ENCODE assay signal across 10 mouse cellular contexts in the genomic region with DNA sequence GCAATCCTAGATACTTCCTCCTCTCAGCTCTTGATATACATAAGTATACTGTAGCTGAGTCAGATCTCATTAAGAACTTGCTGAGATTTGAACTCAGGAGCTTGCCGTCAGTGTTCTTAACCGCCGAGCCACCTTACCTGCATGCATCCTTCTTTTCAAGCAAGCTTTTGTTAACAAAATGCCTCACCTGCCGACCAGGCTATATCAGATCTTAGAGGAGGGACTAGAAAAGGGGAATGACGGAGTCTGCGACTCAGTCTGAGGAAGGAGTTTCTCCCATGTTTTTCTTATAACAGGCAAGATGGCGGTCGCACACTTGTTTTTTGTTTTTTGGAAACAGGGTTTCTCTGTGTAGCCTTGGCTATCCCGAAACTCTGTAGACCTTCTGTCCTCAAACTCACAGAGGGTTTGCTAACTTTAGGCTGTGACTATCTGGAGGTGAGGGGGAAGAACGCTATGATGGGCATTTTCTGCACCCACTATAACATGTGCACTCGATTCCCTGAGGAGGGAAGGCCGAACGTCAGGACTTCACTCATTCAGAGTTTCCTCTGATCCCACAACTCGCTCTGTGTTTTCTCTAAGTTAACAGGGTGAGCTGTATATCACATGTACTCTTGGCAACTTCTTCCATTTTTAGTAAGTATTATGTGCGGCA. TPM values are rescaled to one million over a fixed set of nuclear protein-coding genes. Genes with fewer than 3 reads are reported as not detected.
DNase-seq lines count a peak whose midpoint lies in the region; ATAC-seq and TF ChIP-seq lines count a peak whose summit lies in the region.
"Had no signal": no experiment of that assay in that cellular context is flagged by ENCODE, and none has a peak within 500 bp of the region (broad histone marks: within the 10 kb centered on the region; RNA-seq: fewer than 3 reads in every experiment).

No protein-coding gene starts in this region.

- no peak overlapping the region for H3K27ac ChIP-seq in hindbrain, embryonic 11.5 days (ENCODE audit: low read depth, low read length)
- H3K27ac ChIP-seq in hindbrain, embryonic 16.5 days (ENCODE audit: low read depth, low read length), result no peak overlapping the region
- no peak overlapping the region for H3K27ac ChIP-seq in embryonic facial prominence, embryonic 13.5 days
- H3K27ac ChIP-seq in liver, embryonic 15.5 days (replicated peaks), result no peak overlapping the region

- H3K27me3 ChIP-seq in hindbrain, embryonic 11.5 days (ENCODE audit: control insufficient read depth, insufficient read depth, low read length), result peaks cover 54% of the 10 kb centered on the region
- H3K27me3 ChIP-seq in hindbrain, embryonic 16.5 days (replicated peaks; ENCODE audit: control insufficient read depth, insufficient read depth, low read length), result peaks cover 75% of the 10 kb centered on the region
- peaks cover 9% of the 10 kb centered on the region for H3K27me3 ChIP-seq in G1E (ENCODE audit: insufficient read depth, low read length)
- H3K27me3 ChIP-seq in embryonic facial prominence, embryonic 13.5 days, result peaks cover 91% of the 10 kb centered on the region
- H3K27me3 ChIP-seq in liver, embryonic 15.5 days, result peaks cover 92% of the 10 kb centered on the region

- ATAC-seq in hindbrain, embryonic 11.5 days (ENCODE audit: low FRiP score), result no peak
- no peak for ATAC-seq in hindbrain, embryonic 16.5 days
- no peak; the same call in 1 of the 2 replicates for ATAC-seq in G1E (ENCODE audit: extremely low read depth, insufficient number of reproducible peaks, low FRiP score, poor library complexity, severe bottlenecking)
- ATAC-seq in embryonic facial prominence, embryonic 13.5 days (ENCODE audit: insufficient number of reproducible peaks, insufficient read depth, low FRiP score, low TSS enrichment, low read depth), result no peak; the same call in 1 of the 2 replicates
- no peak for ATAC-seq in liver, embryonic 15.5 days (ENCODE audit: insufficient read depth)

- no peaks in the 10 kb centered on the region for H3K9me3 ChIP-seq in hindbrain, embryonic 11.5 days (ENCODE audit: control insufficient read depth, low read length)
- no peaks in the 10 kb centered on the region for H3K9me3 ChIP-seq in hindbrain, embryonic 16.5 days (ENCODE audit: control insufficient read depth, low read length)
- no peaks in the 10 kb centered on the region for H3K9me3 ChIP-seq in G1E (replicated peaks)
- no peaks in the 10 kb centered on the region for H3K9me3 ChIP-seq in embryonic facial prominence, embryonic 13.5 days
- no peaks in the 10 kb centered on the region for H3K9me3 ChIP-seq in liver, embryonic 15.5 days (replicated peaks)

- DNase-seq in hindbrain, embryonic 11.5 days (ENCODE audit: low spot score), result peak; percentile 46
- peak; percentile 44 for DNase-seq in G1E (ENCODE audit: low spot score)
- no peak for DNase-seq in gastrocnemius, adult 18-20 months (ENCODE audit: low spot score)
- DNase-seq in adrenal gland, adult 18-20 months (ENCODE audit: low spot score in 2 of 2), result no peak
- no peak for DNase-seq in left cerebral cortex, adult 9 months (ENCODE audit: low spot score in 2 of 2)
- DNase-seq: cerebellum, adult 18-20 months had no signal

- TF ChIP-seq CTCF in G1E (IDR thresholded peaks at IDR 0.05; ENCODE audit: low read depth, low read length), result no peak

- no peaks in the 10 kb centered on the region for H3K4me1 ChIP-seq in hindbrain, embryonic 11.5 days (replicated peaks; ENCODE audit: control insufficient read depth, insufficient read depth, low read length)
- no peaks in the 10 kb centered on the region; the same call in 1 of the 2 replicates for H3K4me1 ChIP-seq in hindbrain, embryonic 16.5 days (ENCODE audit: control insufficient read depth, insufficient read depth, low read depth, low read length)
- H3K4me1 ChIP-seq in G1E (ENCODE audit: insufficient read depth, low read depth, low read length), result peaks cover 17% of the 10 kb centered on the region
- H3K4me1 ChIP-seq in embryonic facial prominence, embryonic 13.5 days, result peaks cover 3% of the 10 kb centered on the region; the same call in 1 of the 2 replicates
- peaks cover 23% of the 10 kb centered on the region for H3K4me1 ChIP-seq in liver, embryonic 15.5 days (replicated peaks)

- no peak overlapping the region for H3K9ac ChIP-seq in hindbrain, embryonic 11.5 days (ENCODE audit: low read depth, low read length)
- no peak overlapping the region for H3K9ac ChIP-seq in hindbrain, embryonic 16.5 days (ENCODE audit: low read depth, low read length)
- H3K9ac ChIP-seq in embryonic facial prominence, embryonic 13.5 days, result no peak overlapping the region
- H3K9ac ChIP-seq in liver, embryonic 15.5 days, result no peak overlapping the region

- H3K4me2 ChIP-seq in hindbrain, embryonic 11.5 days (replicated peaks; ENCODE audit: low read depth, low read length), result no peak overlapping the region
- no peak overlapping the region for H3K4me2 ChIP-seq in hindbrain, embryonic 16.5 days (ENCODE audit: low read length)
- peak overlapping the region; percentile 69 for H3K4me2 ChIP-seq in embryonic facial prominence, embryonic 13.5 days
- peak overlapping the region; percentile 62; the same call in 1 of the 2 replicates for H3K4me2 ChIP-seq in liver, embryonic 15.5 days

- WGBS in hindbrain, embryonic 11.5 days, result 18% methylated on average over 15 of the region's 15 CpGs
- 22% methylated on average over 15 of the region's 15 CpGs for WGBS in hindbrain, embryonic 16.5 days
- 12% methylated on average over 15 of the region's 15 CpGs for WGBS in embryonic facial prominence, embryonic 13.5 days
- 14% methylated on average over 15 of the region's 15 CpGs for WGBS in liver, embryonic 15.5 days (ENCODE audit: insufficient replicate concordance)

- H3K4me3 ChIP-seq in hindbrain, embryonic 11.5 days (ENCODE audit: low read depth, low read length), result no peak overlapping the region
- H3K4me3 ChIP-seq in hindbrain, embryonic 16.5 days (ENCODE audit: low read length), result no peak overlapping the region
- no peak overlapping the region; the same call in 1 of the 2 replicates for H3K4me3 ChIP-seq in G1E (ENCODE audit: low read depth, low read length)
- no peak overlapping the region; the same call in 1 of the 2 replicates for H3K4me3 ChIP-seq in embryonic facial prominence, embryonic 13.5 days
- H3K4me3 ChIP-seq in liver, embryonic 15.5 days (replicated peaks), result 0 out of 2 replicates have a peak overlapping the region, but pooled peaks have one; percentile 17

- no peaks in the 10 kb centered on the region for H3K36me3 ChIP-seq in hindbrain, embryonic 11.5 days (ENCODE audit: control insufficient read depth, insufficient read depth, low read length)
- H3K36me3 ChIP-seq in hindbrain, embryonic 16.5 days (ENCODE audit: control insufficient read depth, insufficient read depth, low read length), result no peaks in the 10 kb centered on the region
- no peaks in the 10 kb centered on the region for H3K36me3 ChIP-seq in G1E (replicated peaks)
- no peaks in the 10 kb centered on the region for H3K36me3 ChIP-seq in embryonic facial prominence, embryonic 13.5 days
- no peaks in the 10 kb centered on the region for H3K36me3 ChIP-seq in liver, embryonic 15.5 days (replicated peaks)

RNA-seq across cellular contexts. Expression of a gene that starts 35.1 kb away (rescaled TPM):
- 1.3 and 1.9 TPM in 2 replicates for polyA plus RNA-seq in hindbrain, embryonic 11.5 days (2014; fragmentation: Nextera tagmentation; extraction: Ambion mirVana)
- polyA plus RNA-seq in hindbrain, embryonic 16.5 days (2015; fragmentation: Nextera tagmentation; extraction: Ambion mirVana), result 1.7 and 2.3 TPM in 2 replicates
- total RNA-seq in G1E (2014; fragmentation: Nextera tagmentation) (0.53 TPM in 1 of 2 replicates, not detected in the other), G1E (2017) (0.12 and 0.16 TPM in 2 replicates)
- not detected in 2 replicates for polyA plus RNA-seq in G1E (2012)
- 2.1 and 2.7 TPM in 2 replicates for polyA plus RNA-seq in embryonic facial prominence, embryonic 13.5 days (2015; fragmentation: Nextera tagmentation; extraction: Ambion mirVana)
- 4.4 and 4.7 TPM in 2 replicates for polyA plus RNA-seq in liver, embryonic 15.5 days (2015; fragmentation: Nextera tagmentation; extraction: Ambion mirVana)
- under 1 TPM in 1 of 2 experiments, not detected in 1; 0.14 TPM for total RNA-seq in gastrocnemius, adult 18-20 months (2021)
- 1 to 10 TPM; 2.0 to 3.3 TPM for total RNA-seq in adrenal gland, adult 18-20 months (2021)

RNA-seq across cellular contexts. Expression of a gene that starts 59.3 kb away (rescaled TPM):
- polyA plus RNA-seq in hindbrain, embryonic 11.5 days (2014; fragmentation: Nextera tagmentation; extraction: Ambion mirVana), result 15.2 and 16.9 TPM in 2 replicates
- 1.5 and 2.1 TPM in 2 replicates for polyA plus RNA-seq in hindbrain, embryonic 16.5 days (2015; fragmentation: Nextera tagmentation; extraction: Ambion mirVana)
- total RNA-seq in G1E (2014; fragmentation: Nextera tagmentation) (2,071 and 2,480 TPM in 2 replicates), G1E (2017) (8,098 and 8,372 TPM in 2 replicates)
- 0.29 and 0.75 TPM in 2 replicates for polyA plus RNA-seq in G1E (2012)
- 13.8 and 13.9 TPM in 2 replicates for polyA plus RNA-seq in embryonic facial prominence, embryonic 13.5 days (2015; fragmentation: Nextera tagmentation; extraction: Ambion mirVana)
- 19.4 and 24.6 TPM in 2 replicates for polyA plus RNA-seq in liver, embryonic 15.5 days (2015; fragmentation: Nextera tagmentation; extraction: Ambion mirVana)
- total RNA-seq in gastrocnemius, adult 18-20 months (2021), result 10 to 100 TPM; 15.3 to 27.5 TPM
- 10 to 100 TPM; 52.7 to 54.1 TPM for total RNA-seq in adrenal gland, adult 18-20 months (2021)
- polyA plus RNA-seq: liver, adult 2 months had no signal

Comparison
In these comparisons a context has a peak if more than half of its experiments do, and no peak if none do; other contexts are left out.
1. DNase-seq: peak in hindbrain, embryonic 11.5 days (single experiment) and G1E (single experiment); none in gastrocnemius, adult 18-20 months (single experiment), adrenal gland, adult 18-20 months (0 of 2) and left cerebral cortex, adult 9 months (0 of 2).
2. H3K4me2 ChIP-seq: peak in embryonic facial prominence, embryonic 13.5 days (single experiment) and liver, embryonic 15.5 days (single experiment); none in hindbrain, embryonic 11.5 days (single experiment) and hindbrain, embryonic 16.5 days (single experiment).